Comparison of ENCODE assay signal across 19 mouse cellular contexts in genomic region chr11:83227926-83228723, GRCm38 (mm10). TPM values are rescaled to one million over a fixed set of nuclear protein-coding genes. Genes with fewer than 3 reads are reported as not detected.
"Had no signal": no experiment of that assay in that cellular context is flagged by ENCODE, and none has a peak within 500 bp of the region (broad histone marks: within the 10 kb centered on the region; RNA-seq: fewer than 3 reads in every experiment).

No protein-coding gene starts in this region.

- H3K9ac ChIP-seq: neural tube, embryonic 15.5 days; stomach, embryonic 15.5 days had no signal

- H3K4me1 ChIP-seq: neural tube, embryonic 15.5 days; stomach, embryonic 15.5 days had no signal

- H3K4me2 ChIP-seq: neural tube, embryonic 15.5 days; stomach, embryonic 15.5 days had no signal

- H3K27ac ChIP-seq: neural tube, embryonic 15.5 days; stomach, embryonic 15.5 days; stomach, postnatal 0 days had no signal

- DNase-seq: retina, postnatal 1 day; right cerebral cortex, adult 18-20 months; right cerebral cortex, postnatal 14 days; right cerebral cortex, postnatal 25 days; right cerebral cortex, postnatal 4 days; spleen, adult 18-20 months; thymus, adult 18-20 months; thymus, adult 2 months; thymus, postnatal 14 days; thymus, postnatal 25 days; thymus, postnatal 36 days; thymus, postnatal 4 days had no signal

- H3K36me3 ChIP-seq: neural tube, embryonic 15.5 days; stomach, embryonic 15.5 days had no signal

- H3K4me3 ChIP-seq: neural tube, embryonic 15.5 days; stomach, embryonic 15.5 days had no signal

- H3K9me3 ChIP-seq: neural tube, embryonic 15.5 days; stomach, embryonic 15.5 days had no signal

- H3K27me3 ChIP-seq: neural tube, embryonic 15.5 days; stomach, embryonic 15.5 days had no signal

RNA-seq across cellular contexts. Expression of gene Slfn3, which starts 37.0 kb away (rescaled TPM):
- polyA plus RNA-seq: small intestine, adult 2 months had no signal

RNA-seq across cellular contexts. Expression of gene Slfn4, which starts 53.1 kb away (rescaled TPM):
- polyA plus RNA-seq: neural tube, embryonic 14.5 days; neural tube, embryonic 15.5 days had no signal

RNA-seq across cellular contexts. Expression of gene Slfn14, which starts 58.4 kb away (rescaled TPM):
- polyA plus RNA-seq: small intestine, adult 2 months; thymus, adult 2 months; thymus, postnatal 0 days; urinary bladder, adult 2 months had no signal
